Mouse (Mus musculus) spleen, adult 18-20 months (tissue): ENCODE measurements around the gene Diaph3.

Experiments used
- DNase-seq, 2 experiments: peaks; one replicate each; pipeline ENCODE4 v3.0.0; 2022; ENCODE audit warnings: mixed read lengths in 2 of 2

Diaph3 gene

GRCm38 (mm10) chr14:86837642-86838041 is 303.4 kb downstream of the Diaph3 start:
- no peak for DNase-seq

- no peak for DNase-seq
These were observed 306.2 kb downstream of the Diaph3 start for GRCm38 (mm10) chr14:86834851-86835250.

- DNase-seq, result no peak
These were observed 306.8 kb downstream of the Diaph3 start for GRCm38 (mm10) chr14:86834269-86834668.

GRCm38 (mm10) chr14:86833003-86833402 is 308.0 kb downstream of the Diaph3 start:
- no peak for DNase-seq

- no peak for DNase-seq
These were observed 324.8 kb downstream of the Diaph3 start for GRCm38 (mm10) chr14:86816246-86816645.

GRCm38 (mm10) chr14:86788880-86789641 is 352.0 kb downstream of the Diaph3 start:
- DNase-seq, result no peak

- no peak for DNase-seq
These were observed 354.2 kb downstream of the Diaph3 start for GRCm38 (mm10) chr14:86786866-86787265.

- DNase-seq, result peak in 1 of 2 experiments; percentile 5
These were observed 359.3 kb downstream of the Diaph3 start for GRCm38 (mm10) chr14:86781553-86782273.

GRCm38 (mm10) chr14:86773311-86773710 is 367.7 kb downstream of the Diaph3 start:
- no peak for DNase-seq

GRCm38 (mm10) chr14:86772176-86773150 is 368.6 kb downstream of the Diaph3 start:
- DNase-seq, result no peak

GRCm38 (mm10) chr14:86764286-86764685 is 376.7 kb downstream of the Diaph3 start:
- no peak for DNase-seq

GRCm38 (mm10) chr14:86757604-86758520 is 383.2 kb downstream of the Diaph3 start:
- DNase-seq, result no peak

- DNase-seq, result no peak
These were observed 383.9 kb downstream of the Diaph3 start for GRCm38 (mm10) chr14:86757132-86757531.

- no peak for DNase-seq
These were observed 390.7 kb downstream of the Diaph3 start for GRCm38 (mm10) chr14:86750351-86750750.

GRCm38 (mm10) chr14:86749425-86749824 is 391.6 kb downstream of the Diaph3 start:
- no peak for DNase-seq

- DNase-seq, result no peak
These were observed 392.2 kb downstream of the Diaph3 start for GRCm38 (mm10) chr14:86748876-86749275.

- no peak for DNase-seq
These were observed 396.5 kb downstream of the Diaph3 start for GRCm38 (mm10) chr14:86744523-86744922.

- DNase-seq, result no peak
These were observed 399.0 kb downstream of the Diaph3 start for GRCm38 (mm10) chr14:86741855-86742531.

- DNase-seq, result no peak
These were observed 402.1 kb downstream of the Diaph3 start for GRCm38 (mm10) chr14:86738916-86739315.

- no peak for DNase-seq
These were observed 404.4 kb downstream of the Diaph3 start for GRCm38 (mm10) chr14:86736646-86737045.

GRCm38 (mm10) chr14:86731300-86731699 is 409.7 kb downstream of the Diaph3 start:
- no peak for DNase-seq
